Mouse (Mus musculus) embryonic fibroblast, embryonic 13.5 days (primary cell): ENCODE measurements around the gene Mrps7.

ENCODE experiments used
- CTCF ChIP-seq: IDR thresholded peaks from 2 replicates; pipeline ENCODE4 v1.5.1; 2011; ENCODE audit warnings: mild to moderate bottlenecking, control low read depth, low read length, moderate library complexity, borderline replicate concordance; ENCODE audit not compliant: insufficient read depth
- POLR2A ChIP-seq: IDR thresholded peaks from 2 replicates; pipeline ENCODE4 v1.6.1; 2011; ENCODE audit warnings: low read depth, mild to moderate bottlenecking, control low read depth, low read length, moderate library complexity

DNA sequence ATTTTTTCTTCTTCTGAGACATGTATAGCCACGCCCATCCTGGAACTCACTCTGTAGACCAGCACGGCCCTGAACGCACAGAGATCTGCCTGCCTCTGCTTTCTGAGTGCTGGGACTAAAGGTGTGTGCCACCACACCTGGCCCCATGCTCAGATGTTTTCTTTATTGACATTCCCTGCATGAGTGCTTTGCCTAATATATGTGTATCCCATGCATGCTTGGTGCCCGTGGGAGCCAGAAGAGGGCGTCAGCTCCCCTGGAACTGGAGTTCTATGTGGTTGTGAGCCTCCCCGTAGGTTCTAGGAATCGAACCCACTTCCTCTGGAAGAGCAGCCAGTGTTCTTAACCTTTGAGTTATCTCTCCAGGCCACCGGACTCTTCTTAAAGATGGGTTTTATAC, 31.3 kb downstream of the Mrps7 start:
- no peak for TF ChIP-seq CTCF
- no peak for TF ChIP-seq POLR2A
